Mouse (Mus musculus) liver, embryonic 14.5 days (tissue): ENCODE measurements around the gene St7l. TPM values are rescaled to one million over a fixed set of nuclear protein-coding genes. Genes with fewer than 3 reads are reported as not detected.

Experiments used
- ATAC-seq: fragments of 200-750 bp; cut with Nextera tagmentation; 2 replicates; pipeline ENCODE4 v1.8.0; 2017; ENCODE audit warnings: moderate number of reproducible peaks, mild to moderate bottlenecking, moderate library complexity; ENCODE audit not compliant: insufficient read depth
- DNase-seq, 3 experiments: peaks; one replicate each; pipeline ENCODE4 v3.0.0-alpha.2; 2012 to 2013; ENCODE audit warnings: low read depth in 3 of 3, low spot score in 3 of 3
- H3K27ac ChIP-seq: fragments of 300-500 bp; sonication (generic); 2 replicates; pipeline ENCODE4 v1.5.1; 2014; ENCODE audit warnings: moderate library complexity, mild to moderate bottlenecking, control low read depth, inconsistent platforms
- H3K27me3 ChIP-seq: fragments of 300-500 bp; sonication (generic); 2 replicates; pipeline ENCODE4 v1.6.1; 2014; ENCODE audit warnings: mild to moderate bottlenecking, low read length, moderate library complexity; ENCODE audit not compliant: control insufficient read depth, insufficient read depth
- H3K36me3 ChIP-seq: fragments of 300-500 bp; sonication (generic); replicated peaks from 2 replicates; pipeline ENCODE4 v1.6.1; 2014; ENCODE audit warnings: low read depth; ENCODE audit not compliant: control insufficient read depth, insufficient read depth
- H3K4me1 ChIP-seq, 2 experiments: fragments of 200-500 bp in 1 of 2; fragments of 300-500 bp in 1 of 2; sonication (generic) in 1 of 2; replicated peaks; 2 replicates each; pipeline ENCODE4 v1.6.1; 2012 to 2014; ENCODE audit warnings: antibody characterized with exemption in 1 of 2, inconsistent platforms in 1 of 2, low read length in 1 of 2; ENCODE audit not compliant: control insufficient read depth in 2 of 2, insufficient read depth in 2 of 2
- H3K4me2 ChIP-seq: fragments of 300-500 bp; sonication (generic); 2 replicates; pipeline ENCODE4 v1.6.1; 2014; ENCODE audit warnings: low read depth, mild to moderate bottlenecking, control low read depth, moderate library complexity
- H3K4me3 ChIP-seq, 2 experiments: fragments of 200-500 bp in 1 of 2; fragments of 300-500 bp in 1 of 2; sonication (generic) in 1 of 2; 2 replicates each; pipeline ENCODE4 v1.5.1; 2012 to 2014; ENCODE audit warnings: low read depth in 2 of 2, low read length in 2 of 2, mild to moderate bottlenecking in 2 of 2, control low read depth in 1 of 2, inconsistent platforms in 1 of 2, moderate library complexity in 1 of 2; ENCODE audit not compliant: insufficient read depth in 1 of 2
- H3K9ac ChIP-seq: fragments of 300-500 bp; sonication (generic); replicated peaks from 2 replicates; pipeline ENCODE4 v1.6.1; 2014; ENCODE audit warnings: mild to moderate bottlenecking, control low read depth, moderate library complexity
- H3K9me3 ChIP-seq: fragments of 300-500 bp; sonication (generic); 2 replicates; pipeline ENCODE4 v1.6.1; 2016; ENCODE audit warnings: low read length, mixed read lengths; ENCODE audit not compliant: control insufficient read depth
- CTCF ChIP-seq: IDR thresholded peaks from 2 replicates; pipeline ENCODE4 v1.5.1; 2016; ENCODE audit warnings: antibody characterized with exemption, low read depth, control low read depth
- EP300 ChIP-seq: IDR thresholded peaks from 2 replicates; pipeline ENCODE4 v1.6.1; 2016; ENCODE audit warnings: antibody characterized with exemption, low read depth
- WGBS: fragments of 180-500 bp; shearing (Covaris S2); extraction: QIAGEN DNeasy Blood & Tissue Kit; methylation state at CpG from one replicate; pipeline ENCODE4 v1.1.7; 2014; ENCODE audit not compliant: insufficient replicate concordance; 5-methylcytosine and 5-hydroxymethylcytosine counted together
- polyA plus RNA-seq, 2 experiments: library from polyadenylated mRNA; depleted of rRNA in 1 of 2; stranded (reverse) in 1 of 2; unstranded in 1 of 2; fragments of >200 nt; fragmentation: Nextera tagmentation in 1 of 2; extraction: Ambion mirVana in 1 of 2; gene quantifications; 2 replicates each; pipeline versions ENCODE4 v1.2.1 to v1.2.3; 2012 to 2014

Gene St7l
- polyA plus RNA-seq, 2 experiments, result 3.9 to 8.9 TPM

GRCm38 (mm10) chr3:104952891-104953670 lies 89.3 kb downstream of the St7l start:
- no peak for DNase-seq
- Histone ChIP-seq H3K4me2 (no peak overlapping the region), H3K9me3 (no peaks in the 10 kb centered on the region), H3K4me1 (no peaks in the 10 kb centered on the region), H3K27ac (no peak overlapping the region), H3K9ac (no peak overlapping the region), H3K27me3 (no peaks in the 10 kb centered on the region), H3K4me3 (no peak overlapping the region), H3K36me3 (no peaks in the 10 kb centered on the region)
- TF ChIP-seq CTCF (no peak), EP300 (no peak)
- 79% methylated on average over 23 of the region's 23 CpGs for WGBS
- no peak for ATAC-seq

- WGBS, result 77% methylated on average over 3 of the region's 3 CpGs
- no peaks in the 10 kb centered on the region for H3K4me1 ChIP-seq
- no peak for TF ChIP-seq CTCF
- no peak for TF ChIP-seq EP300
- no peak for DNase-seq
- no peak for ATAC-seq
- no peak overlapping the region for H3K9ac ChIP-seq
- H3K9me3 ChIP-seq, result no peaks in the 10 kb centered on the region
- H3K27ac ChIP-seq, result no peak overlapping the region
- H3K4me3 ChIP-seq, result no peak overlapping the region
- H3K4me2 ChIP-seq, result no peak overlapping the region
- peaks cover 4% of the 10 kb centered on the region; the same call in 1 of the 2 replicates for H3K27me3 ChIP-seq
- H3K36me3 ChIP-seq, result no peaks in the 10 kb centered on the region
Observed at GRCm38 (mm10) chr3:104954137-104954536, 90.3 kb downstream of the St7l start.

- ATAC-seq (no peak), DNase-seq (no peak)
- Histone ChIP-seq H3K27me3 (peaks cover 4% of the 10 kb centered on the region; the same call in 1 of the 2 replicates), H3K4me1 (no peaks in the 10 kb centered on the region), H3K36me3 (no peaks in the 10 kb centered on the region), H3K27ac (no peak overlapping the region), H3K9ac (no peak overlapping the region), H3K4me2 (no peak overlapping the region), H3K4me3 (no peak overlapping the region), H3K9me3 (no peaks in the 10 kb centered on the region)
- WGBS, result 85% methylated on average over 15 of the region's 15 CpGs
- no peak for TF ChIP-seq EP300
Observed at GRCm38 (mm10) chr3:104954551-104954950, 90.7 kb downstream of the St7l start.

GRCm38 (mm10) chr3:104956131-104956581 lies 92.4 kb downstream of the St7l start:
- WGBS, result 82% methylated on average over 6 of the region's 6 CpGs
- Histone ChIP-seq H3K36me3 (no peaks in the 10 kb centered on the region), H3K4me1 (no peaks in the 10 kb centered on the region), H3K27ac (no peak overlapping the region), H3K9ac (no peak overlapping the region), H3K27me3 (peaks cover 19% of the 10 kb centered on the region), H3K4me3 (no peak overlapping the region), H3K4me2 (no peak overlapping the region), H3K9me3 (no peaks in the 10 kb centered on the region)
- TF ChIP-seq EP300 (no peak), CTCF (no peak)
- DNase-seq (no peak), ATAC-seq (no peak)

- Histone ChIP-seq H3K27ac (no peak overlapping the region), H3K36me3 (no peaks in the 10 kb centered on the region), H3K4me1 (0 out of 4 replicates have a peak, but pooled peaks cover 0 to 2% of the 10 kb centered on the region in 2 experiments), H3K9me3 (no peaks in the 10 kb centered on the region), H3K27me3 (peaks cover 47% of the 10 kb centered on the region), H3K4me3 (no peak overlapping the region), H3K4me2 (no peak overlapping the region), H3K9ac (no peak overlapping the region)
- ATAC-seq, result no peak
- TF ChIP-seq EP300 (no peak), CTCF (no peak)
- DNase-seq, result no peak
- WGBS, result 10% methylated on average over 19 of the region's 19 CpGs
Observed at GRCm38 (mm10) chr3:104960026-104961000, 96.5 kb downstream of the St7l start.
